Mouse (Mus musculus) lung, postnatal 0 days (tissue): Measurements from ENCODE around the gene Fam131a. TPM values are rescaled to one million over a fixed set of nuclear protein-coding genes. Genes with fewer than 3 reads are reported as not detected.

Experiments used
- ATAC-seq: fragments of 200-750 bp; cut with Nextera tagmentation; 2 replicates; pipeline ENCODE4 v1.8.0; 2017; ENCODE audit warnings: moderate library complexity
- DNase-seq: peaks from one replicate; pipeline ENCODE4 v3.0.0-alpha.2; 2016; ENCODE audit warnings: low spot score
- H3K27ac ChIP-seq: fragments of 300-500 bp; sonication (generic); 2 replicates; pipeline ENCODE4 v1.5.1; 2014; ENCODE audit warnings: antibody characterized with exemption, mild to moderate bottlenecking, low read length, mixed read lengths
- H3K27me3 ChIP-seq: fragments of 300-500 bp; sonication (generic); replicated peaks from 2 replicates; pipeline ENCODE4 v1.6.1; 2014; ENCODE audit warnings: low read length, mixed read lengths; ENCODE audit not compliant: insufficient read depth
- H3K36me3 ChIP-seq: fragments of 300-500 bp; sonication (generic); 2 replicates; pipeline ENCODE4 v1.6.1; 2014; ENCODE audit warnings: low read length, mixed read lengths; ENCODE audit not compliant: insufficient read depth
- H3K4me1 ChIP-seq: fragments of 300-500 bp; sonication (generic); 2 replicates; pipeline ENCODE4 v1.6.1; 2014; ENCODE audit warnings: antibody characterized with exemption, low read depth, low read length, mixed read lengths; ENCODE audit not compliant: insufficient read depth
- H3K4me2 ChIP-seq: fragments of 300-500 bp; sonication (generic); replicated peaks from 2 replicates; pipeline ENCODE4 v1.6.1; 2014; ENCODE audit warnings: low read depth, mild to moderate bottlenecking, low read length, moderate library complexity, mixed read lengths
- H3K4me3 ChIP-seq: fragments of 300-500 bp; sonication (generic); 2 replicates; pipeline ENCODE4 v1.5.1; 2014; ENCODE audit warnings: low read depth, low read length
- H3K9ac ChIP-seq: fragments of 300-500 bp; sonication (generic); replicated peaks from 2 replicates; pipeline ENCODE4 v1.6.1; 2014; ENCODE audit warnings: low read depth, mild to moderate bottlenecking
- H3K9me3 ChIP-seq: fragments of 300-500 bp; sonication (generic); 2 replicates; pipeline ENCODE4 v1.6.1; 2016; ENCODE audit warnings: low read length, mixed read lengths
- CTCF ChIP-seq: IDR thresholded peaks from 2 replicates; pipeline ENCODE4 v1.5.1; 2016; ENCODE audit warnings: antibody characterized with exemption, mild to moderate bottlenecking
- EP300 ChIP-seq: IDR thresholded peaks from 2 replicates; pipeline ENCODE4 v1.6.1; 2016; ENCODE audit warnings: antibody characterized with exemption, mild to moderate bottlenecking, control low read depth
- WGBS: fragments of 180-500 bp; shearing (Covaris S2); extraction: QIAGEN DNeasy Blood & Tissue Kit; methylation state at CpG from one replicate; pipeline ENCODE4 v1.1.7; 2014; 5-methylcytosine and 5-hydroxymethylcytosine counted together
- polyA plus RNA-seq: library from polyadenylated mRNA; unstranded; fragments of >200 nt; fragmentation: Nextera tagmentation; extraction: Ambion mirVana; gene quantifications from 2 replicates; pipeline ENCODE4 v1.2.1, GENCODE M21; 2015

Fam131a gene
- polyA plus RNA-seq, 1 experiment from 2014 or later, result 8.4 TPM

- Histone ChIP-seq H3K9me3 (no peaks in the 10 kb centered on the region), H3K36me3 (no peaks in the 10 kb centered on the region), H3K27ac (no peak overlapping the region), H3K27me3 (no peaks in the 10 kb centered on the region), H3K4me2 (no peak overlapping the region), H3K4me1 (no peaks in the 10 kb centered on the region), H3K9ac (no peak overlapping the region), H3K4me3 (no peak overlapping the region)
- 36% methylated on average over 8 of the region's 8 CpGs for WGBS
- ATAC-seq (no peak), DNase-seq (no peak)
- TF ChIP-seq CTCF (no peak), EP300 (no peak)
Observed at GRCm38 (mm10) chr16:20750518-20750917, 57.5 kb downstream of the Fam131a start.

Other genes starting within 250 kb of the Fam131a start
- 46.9 and 51.1 TPM in 2 replicates for gene Eif2b5, start 194.4 kb upstream of the Fam131a start, polyA plus RNA-seq
- gene Dvl3, start 176.3 kb upstream of the Fam131a start, polyA plus RNA-seq, result 10.3 and 10.5 TPM in 2 replicates
- gene Ap2m1, start 157.8 kb upstream of the Fam131a start, polyA plus RNA-seq, result 402 and 427 TPM in 2 replicates
- gene Abcf3, start 144.7 kb upstream of the Fam131a start, polyA plus RNA-seq, result 36.3 and 39.6 TPM in 2 replicates
- gene Vwa5b2, start 103.8 kb upstream of the Fam131a start, polyA plus RNA-seq, result 0.06 and 0.12 TPM in 2 replicates
- gene Eef1akmt4, start 81.6 kb upstream of the Fam131a start, polyA plus RNA-seq, result 15.2 and 15.3 TPM in 2 replicates
- gene Gm49333, start 81.6 kb upstream of the Fam131a start, polyA plus RNA-seq, result 0.08 TPM in 1 of 2 replicates, not detected in the other
- gene Alg3, start 81.5 kb upstream of the Fam131a start, polyA plus RNA-seq, result 17.6 and 19.3 TPM in 2 replicates
- gene Camk2n2, start 72.0 kb upstream of the Fam131a start, polyA plus RNA-seq, result 0.42 and 0.52 TPM in 2 replicates
- gene Ece2, start 63.4 kb upstream of the Fam131a start, polyA plus RNA-seq, result 0.12 and 0.52 TPM in 2 replicates
- gene Psmd2, start 41.6 kb upstream of the Fam131a start, polyA plus RNA-seq, result 146 and 150 TPM in 2 replicates
- gene Eif4g1, start 24.9 kb upstream of the Fam131a start, polyA plus RNA-seq, result 73.5 and 78.7 TPM in 2 replicates
- gene Polr2h, start 24.4 kb downstream of the Fam131a start, polyA plus RNA-seq, result 37.5 and 48.2 TPM in 2 replicates
- 1.8 and 1.9 TPM in 2 replicates for gene Clcn2, start 24.5 kb downstream of the Fam131a start, polyA plus RNA-seq
- 1.5 and 1.7 TPM in 2 replicates for gene Chrd, start 39.9 kb downstream of the Fam131a start, polyA plus RNA-seq
- gene Thpo, start 41.3 kb downstream of the Fam131a start, polyA plus RNA-seq, result 0.54 and 0.81 TPM in 2 replicates